Mouse (Mus musculus) stomach, postnatal 0 days (tissue): ENCODE results near the gene Srbd1.

Experiments
- CTCF ChIP-seq: IDR thresholded peaks from 2 replicates; pipeline ENCODE4 v1.5.1; 2016; ENCODE audit warnings: antibody characterized with exemption, low read depth, mild to moderate bottlenecking, moderate library complexity
- EP300 ChIP-seq: optimal IDR thresholded peaks from 2 replicates; pipeline ENCODE3; 2016; ENCODE audit warnings: antibody characterized with exemption

- TF ChIP-seq CTCF (no peak), EP300 (no peak)
Measured at GRCm38 (mm10) chr17:86039741-86040140, 105.2 kb downstream of the Srbd1 start.
